Mouse (Mus musculus) heart, embryonic 10.5 days (tissue): Measurements from ENCODE around the gene Col24a1. TPM values are rescaled to one million over a fixed set of nuclear protein-coding genes. Genes with fewer than 3 reads are reported as not detected.

Experiments
- DNase-seq: peaks from one replicate; pipeline ENCODE4 v3.0.0-alpha.2; 2017; ENCODE audit warnings: low spot score
- H3K27ac ChIP-seq: fragments of 300-500 bp; sonication (generic); 2 replicates; pipeline ENCODE4 v1.5.1; 2016; ENCODE audit warnings: mild to moderate bottlenecking
- H3K27me3 ChIP-seq: fragments of 300-500 bp; sonication (generic); 2 replicates; pipeline ENCODE4 v1.6.1; 2016; ENCODE audit warnings: mild to moderate bottlenecking; ENCODE audit not compliant: poor library complexity, insufficient read depth, severe bottlenecking
- H3K36me3 ChIP-seq: fragments of 300-500 bp; sonication (generic); 2 replicates; pipeline ENCODE4 v1.6.1; 2016; ENCODE audit warnings: mild to moderate bottlenecking, moderate library complexity
- H3K4me1 ChIP-seq: fragments of 300-500 bp; sonication (generic); 2 replicates; pipeline ENCODE4 v1.6.1; 2016; ENCODE audit warnings: mild to moderate bottlenecking
- H3K4me3 ChIP-seq: fragments of 300-500 bp; sonication (generic); 2 replicates; pipeline ENCODE4 v1.5.1; 2016; ENCODE audit warnings: mild to moderate bottlenecking, moderate library complexity
- H3K9me3 ChIP-seq: fragments of 300-500 bp; sonication (generic); 2 replicates; pipeline ENCODE4 v1.6.1; 2016; ENCODE audit warnings: mild to moderate bottlenecking, moderate library complexity
- WGBS: fragments of 180-500 bp; shearing (Covaris S2); methylation state at CpG from one replicate; pipeline ENCODE4 v1.1.7; 2016; 5-methylcytosine and 5-hydroxymethylcytosine counted together
- polyA plus RNA-seq: library from polyadenylated mRNA; unstranded; fragments of >200 nt; fragmentation: Nextera tagmentation; extraction: Ambion mirVana; gene quantifications from 2 replicates; pipeline ENCODE4 v1.2.1, GENCODE M21; 2016

Gene Col24a1
- polyA plus RNA-seq, 1 experiment from 2014 or later = 0.34 TPM

- no peak overlapping the region for H3K4me3 ChIP-seq
- no peak for DNase-seq
- H3K27ac ChIP-seq = no peak overlapping the region
- H3K27me3 ChIP-seq = no peaks in the 10 kb centered on the region
- WGBS = 77% methylated on average over 3 of the region's 3 CpGs
- no peaks in the 10 kb centered on the region for H3K36me3 ChIP-seq
- H3K4me1 ChIP-seq = no peaks in the 10 kb centered on the region
- H3K9me3 ChIP-seq = no peaks in the 10 kb centered on the region
These were observed 14.9 kb downstream of the Col24a1 start for GRCm38 (mm10) chr3:145307209-145307608.

- WGBS = 77% methylated on average over 14 of the region's 14 CpGs
- no peaks in the 10 kb centered on the region for H3K4me1 ChIP-seq
- no peak for DNase-seq
- no peaks in the 10 kb centered on the region for H3K27me3 ChIP-seq
- no peak overlapping the region for H3K4me3 ChIP-seq
- no peaks in the 10 kb centered on the region for H3K9me3 ChIP-seq
- H3K36me3 ChIP-seq = no peaks in the 10 kb centered on the region
- no peak overlapping the region for H3K27ac ChIP-seq
These were observed 28.5 kb downstream of the Col24a1 start for GRCm38 (mm10) chr3:145320587-145321274.

GRCm38 (mm10) chr3:145325402-145325801 lies 33.1 kb downstream of the Col24a1 start:
- no peaks in the 10 kb centered on the region for H3K9me3 ChIP-seq
- no peak overlapping the region for H3K4me3 ChIP-seq
- no peaks in the 10 kb centered on the region for H3K36me3 ChIP-seq
- no peak for DNase-seq
- no peaks in the 10 kb centered on the region for H3K27me3 ChIP-seq
- no peaks in the 10 kb centered on the region for H3K4me1 ChIP-seq
- no peak overlapping the region for H3K27ac ChIP-seq
- 78% methylated on average over 3 of the region's 3 CpGs for WGBS

- DNase-seq = no peak
- H3K36me3 ChIP-seq = no peaks in the 10 kb centered on the region
- WGBS = 81% methylated on average over 8 of the region's 8 CpGs
- no peaks in the 10 kb centered on the region for H3K9me3 ChIP-seq
- no peak overlapping the region for H3K27ac ChIP-seq
- H3K4me1 ChIP-seq = no peaks in the 10 kb centered on the region
- H3K4me3 ChIP-seq = no peak overlapping the region
- no peaks in the 10 kb centered on the region for H3K27me3 ChIP-seq
These were observed 39.4 kb downstream of the Col24a1 start for GRCm38 (mm10) chr3:145331642-145332041.

- DNase-seq = no peak
- Histone ChIP-seq H3K27ac (no peak overlapping the region), H3K36me3 (no peaks in the 10 kb centered on the region), H3K4me3 (no peak overlapping the region), H3K4me1 (0 out of 2 replicates have a peak, but pooled peaks cover 2% of the 10 kb centered on the region), H3K27me3 (no peaks in the 10 kb centered on the region), H3K9me3 (no peaks in the 10 kb centered on the region)
- WGBS = 70% methylated on average over 3 of the region's 3 CpGs
These were observed 41.8 kb downstream of the Col24a1 start for GRCm38 (mm10) chr3:145334046-145334445.

- Histone ChIP-seq H3K9me3 (no peaks in the 10 kb centered on the region), H3K4me3 (no peak overlapping the region), H3K36me3 (no peaks in the 10 kb centered on the region), H3K27me3 (no peaks in the 10 kb centered on the region), H3K4me1 (0 out of 2 replicates have a peak, but pooled peaks cover 2% of the 10 kb centered on the region), H3K27ac (no peak overlapping the region)
- 68% methylated on average over 2 of the region's 2 CpGs for WGBS
- DNase-seq = no peak
These were observed 44.9 kb downstream of the Col24a1 start for GRCm38 (mm10) chr3:145337161-145337560.

- Histone ChIP-seq H3K4me3 (no peak overlapping the region), H3K9me3 (no peaks in the 10 kb centered on the region), H3K36me3 (no peaks in the 10 kb centered on the region), H3K27me3 (no peaks in the 10 kb centered on the region), H3K27ac (no peak overlapping the region), H3K4me1 (0 out of 2 replicates have a peak, but pooled peaks cover 2% of the 10 kb centered on the region)
- no peak for DNase-seq
- 83% methylated on average over 10 of the region's 10 CpGs for WGBS
These were observed 47.7 kb downstream of the Col24a1 start for GRCm38 (mm10) chr3:145339851-145340499.

- Histone ChIP-seq H3K36me3 (no peaks in the 10 kb centered on the region), H3K4me1 (no peaks in the 10 kb centered on the region), H3K4me3 (no peak overlapping the region), H3K9me3 (no peaks in the 10 kb centered on the region), H3K27ac (no peak overlapping the region), H3K27me3 (no peaks in the 10 kb centered on the region)
- no peak for DNase-seq
- WGBS = 73% methylated on average over 3 of the region's 3 CpGs
These were observed 56.4 kb downstream of the Col24a1 start for GRCm38 (mm10) chr3:145348690-145349089.

GRCm38 (mm10) chr3:145353951-145354350 lies 61.7 kb downstream of the Col24a1 start:
- no peak for DNase-seq
- Histone ChIP-seq H3K4me1 (no peaks in the 10 kb centered on the region), H3K4me3 (no peak overlapping the region), H3K9me3 (no peaks in the 10 kb centered on the region), H3K27ac (no peak overlapping the region), H3K27me3 (no peaks in the 10 kb centered on the region), H3K36me3 (no peaks in the 10 kb centered on the region)
- 90% methylated on average over 3 of the region's 3 CpGs for WGBS

- WGBS = 82% methylated on average over 6 of the region's 6 CpGs
- Histone ChIP-seq H3K36me3 (no peaks in the 10 kb centered on the region), H3K27ac (no peak overlapping the region), H3K9me3 (no peaks in the 10 kb centered on the region), H3K4me3 (no peak overlapping the region), H3K4me1 (no peaks in the 10 kb centered on the region), H3K27me3 (no peaks in the 10 kb centered on the region)
- no peak for DNase-seq
These were observed 64.7 kb downstream of the Col24a1 start for GRCm38 (mm10) chr3:145356865-145357487.

- Histone ChIP-seq H3K36me3 (no peaks in the 10 kb centered on the region), H3K27ac (no peak overlapping the region), H3K27me3 (no peaks in the 10 kb centered on the region), H3K4me3 (no peak overlapping the region), H3K9me3 (no peaks in the 10 kb centered on the region), H3K4me1 (no peaks in the 10 kb centered on the region)
- DNase-seq = no peak
- 40% methylated on average over 3 of the region's 3 CpGs for WGBS
These were observed 73.0 kb downstream of the Col24a1 start for GRCm38 (mm10) chr3:145365227-145365626.

GRCm38 (mm10) chr3:145367176-145367717 lies 75.0 kb downstream of the Col24a1 start:
- Histone ChIP-seq H3K4me3 (no peak overlapping the region), H3K27me3 (no peaks in the 10 kb centered on the region), H3K4me1 (no peaks in the 10 kb centered on the region), H3K27ac (no peak overlapping the region), H3K36me3 (no peaks in the 10 kb centered on the region), H3K9me3 (no peaks in the 10 kb centered on the region)
- 82% methylated on average over 4 of the region's 4 CpGs for WGBS
- no peak for DNase-seq

GRCm38 (mm10) chr3:145376298-145376697 lies 84.0 kb downstream of the Col24a1 start:
- Histone ChIP-seq H3K36me3 (no peaks in the 10 kb centered on the region), H3K4me3 (no peak overlapping the region), H3K9me3 (no peaks in the 10 kb centered on the region), H3K27ac (no peak overlapping the region), H3K27me3 (no peaks in the 10 kb centered on the region), H3K4me1 (no peaks in the 10 kb centered on the region)
- WGBS = 77% methylated on average over 3 of the region's 3 CpGs
- DNase-seq = no peak
